Mouse (Mus musculus) liver, embryonic 15.5 days (tissue): Measurements from ENCODE around the gene H2al1h. TPM values are rescaled to one million over a fixed set of nuclear protein-coding genes. Genes with fewer than 3 reads are reported as not detected.
"Not testable (repeated sequence)": the region's sequence is repeated elsewhere in the genome, so short reads cannot be mapped to it uniquely, and the experiment has no call there.

ENCODE experiments used
- ATAC-seq: fragments of 200-750 bp; cut with Nextera tagmentation; 2 replicates; pipeline ENCODE4 v1.8.0; 2017; ENCODE audit warnings: moderate number of reproducible peaks, mild to moderate bottlenecking, moderate library complexity; ENCODE audit not compliant: insufficient read depth
- H3K27ac ChIP-seq: fragments of 300-500 bp; sonication (generic); replicated peaks from 2 replicates; pipeline ENCODE4 v1.5.1; 2015; ENCODE audit warnings: mild to moderate bottlenecking, inconsistent platforms
- H3K27me3 ChIP-seq: fragments of 300-500 bp; sonication (generic); 2 replicates; pipeline ENCODE4 v1.6.1; 2015; ENCODE audit warnings: mild to moderate bottlenecking, inconsistent platforms
- H3K36me3 ChIP-seq: fragments of 300-500 bp; sonication (generic); replicated peaks from 2 replicates; pipeline ENCODE4 v1.6.1; 2015; ENCODE audit warnings: moderate library complexity, mild to moderate bottlenecking, inconsistent platforms
- H3K4me1 ChIP-seq: fragments of 300-500 bp; sonication (generic); replicated peaks from 2 replicates; pipeline ENCODE4 v1.6.1; 2015; ENCODE audit warnings: inconsistent platforms
- H3K4me2 ChIP-seq: fragments of 300-500 bp; sonication (generic); 2 replicates; pipeline ENCODE4 v1.6.1; 2015; ENCODE audit warnings: moderate library complexity, mild to moderate bottlenecking, inconsistent platforms
- H3K4me3 ChIP-seq: fragments of 300-500 bp; sonication (generic); replicated peaks from 2 replicates; pipeline ENCODE4 v1.5.1; 2015; ENCODE audit warnings: mild to moderate bottlenecking, inconsistent platforms
- H3K9ac ChIP-seq: fragments of 300-500 bp; sonication (generic); 2 replicates; pipeline ENCODE4 v1.6.1; 2015; ENCODE audit warnings: moderate library complexity, mild to moderate bottlenecking, inconsistent platforms
- H3K9me3 ChIP-seq: fragments of 300-500 bp; sonication (generic); replicated peaks from 2 replicates; pipeline ENCODE4 v1.6.1; 2016; ENCODE audit warnings: inconsistent platforms
- WGBS: fragments of 180-500 bp; shearing (Covaris S2); methylation state at CpG from one replicate; pipeline ENCODE4 v1.1.7; 2015; ENCODE audit warnings: mixed read lengths; ENCODE audit not compliant: insufficient replicate concordance; 5-methylcytosine and 5-hydroxymethylcytosine counted together
- polyA plus RNA-seq: library from polyadenylated mRNA; unstranded; fragments of >200 nt; fragmentation: Nextera tagmentation; extraction: Ambion mirVana; gene quantifications from 2 replicates; pipeline ENCODE4 v1.2.1, GENCODE M21; 2015

H2al1h gene
- not detected in 2 replicates for polyA plus RNA-seq

GRCm38 (mm10) chrX:11321192-11321591 lies at the start of gene H2al1h:
H2al1h (plus strand) TSS chrX:11321492.
- not testable (repeated sequence) for H3K4me1 ChIP-seq, H3K4me3 ChIP-seq, H3K36me3 ChIP-seq, H3K9me3 ChIP-seq, H3K27me3 ChIP-seq, H3K27ac ChIP-seq, H3K4me2 ChIP-seq, H3K9ac ChIP-seq, ATAC-seq
- WGBS, result no CpG with 5 or more reads among the region's 6 CpGs

GRCm38 (mm10) chrX:11273190-11273589 lies 48.1 kb upstream of the H2al1h start:
- no peaks in the 10 kb centered on the region for H3K27me3 ChIP-seq
- no peaks in the 10 kb centered on the region for H3K36me3 ChIP-seq
- H3K9ac ChIP-seq, result no peak overlapping the region
- no peaks in the 10 kb centered on the region for H3K9me3 ChIP-seq
- no peak overlapping the region for H3K27ac ChIP-seq
- no peak overlapping the region for H3K4me3 ChIP-seq
- WGBS, result 50% methylated on average over 3 of the region's 3 CpGs
- no peak overlapping the region for H3K4me2 ChIP-seq
- no peaks in the 10 kb centered on the region for H3K4me1 ChIP-seq
- ATAC-seq, result no peak

GRCm38 (mm10) chrX:11277083-11277482 lies 44.2 kb upstream of the H2al1h start:
- no peaks in the 10 kb centered on the region for H3K36me3 ChIP-seq
- no peak overlapping the region for H3K4me2 ChIP-seq
- no peaks in the 10 kb centered on the region for H3K4me1 ChIP-seq
- H3K9ac ChIP-seq, result no peak overlapping the region
- H3K27me3 ChIP-seq, result no peaks in the 10 kb centered on the region
- H3K9me3 ChIP-seq, result no peaks in the 10 kb centered on the region
- ATAC-seq, result no peak
- 50% methylated on average over 6 of the region's 6 CpGs for WGBS
- H3K4me3 ChIP-seq, result no peak overlapping the region
- H3K27ac ChIP-seq, result no peak overlapping the region

GRCm38 (mm10) chrX:11280741-11281140 lies 40.6 kb upstream of the H2al1h start:
- no peaks in the 10 kb centered on the region for H3K4me1 ChIP-seq
- 35% methylated on average over 2 of the region's 2 CpGs for WGBS

GRCm38 (mm10) chrX:11288306-11288882 lies 32.9 kb upstream of the H2al1h start:
- Histone ChIP-seq H3K36me3 (no peaks in the 10 kb centered on the region), H3K9ac (no peak overlapping the region), H3K27me3 (no peaks in the 10 kb centered on the region), H3K4me2 (no peak overlapping the region), H3K4me1 (no peaks in the 10 kb centered on the region), H3K4me3 (no peak overlapping the region), H3K9me3 (no peaks in the 10 kb centered on the region), H3K27ac (no peak overlapping the region)
- no peak for ATAC-seq
- 51% methylated on average over 14 of the region's 14 CpGs for WGBS

More at GRCm38 (mm10) chrX:11280741-11281140, 40.6 kb upstream of the H2al1h start:
- Histone ChIP-seq H3K27ac (no peak overlapping the region), H3K4me2 (no peak overlapping the region), H3K4me3 (no peak overlapping the region), H3K9ac (no peak overlapping the region), H3K27me3 (no peaks in the 10 kb centered on the region), H3K9me3 (no peaks in the 10 kb centered on the region), H3K36me3 (no peaks in the 10 kb centered on the region)
- ATAC-seq, result no peak

- 35% methylated on average over 4 of the region's 4 CpGs for WGBS
- ATAC-seq, result no peak
Observed at GRCm38 (mm10) chrX:11289244-11289643, 32.0 kb upstream of the H2al1h start.

GRCm38 (mm10) chrX:11298957-11299356 lies 22.3 kb upstream of the H2al1h start, which contains the start of gene H2al1a:
H2al1a (plus strand) TSS chrX:11299257.
- H3K9me3 ChIP-seq, H3K9ac ChIP-seq, ATAC-seq, H3K27me3 ChIP-seq, H3K4me1 ChIP-seq, H3K27ac ChIP-seq, H3K4me3 ChIP-seq, H3K36me3 ChIP-seq, H3K4me2 ChIP-seq: not testable (repeated sequence)
- no CpG with 5 or more reads among the region's 3 CpGs for WGBS

More at GRCm38 (mm10) chrX:11289244-11289643, 32.0 kb upstream of the H2al1h start:
- no peaks in the 10 kb centered on the region for H3K9me3 ChIP-seq
- H3K4me1 ChIP-seq, result no peaks in the 10 kb centered on the region
- H3K36me3 ChIP-seq, result no peaks in the 10 kb centered on the region
- H3K27ac ChIP-seq, result no peak overlapping the region
- no peak overlapping the region for H3K9ac ChIP-seq
- no peaks in the 10 kb centered on the region for H3K27me3 ChIP-seq
- H3K4me3 ChIP-seq, result no peak overlapping the region
- no peak overlapping the region for H3K4me2 ChIP-seq

GRCm38 (mm10) chrX:11302132-11302531 lies 19.2 kb upstream of the H2al1h start, which contains the start of gene H2al1b:
H2al1b (plus strand) TSS chrX:11302432.
- not testable (repeated sequence) for H3K9ac ChIP-seq, H3K27me3 ChIP-seq, H3K27ac ChIP-seq, ATAC-seq, H3K9me3 ChIP-seq, H3K36me3 ChIP-seq, H3K4me2 ChIP-seq, H3K4me3 ChIP-seq, H3K4me1 ChIP-seq
- 77% methylated on average over 1 of the region's 3 CpGs for WGBS

- not testable (repeated sequence) for H3K9me3 ChIP-seq, H3K4me1 ChIP-seq, H3K27ac ChIP-seq, ATAC-seq, H3K36me3 ChIP-seq, H3K4me2 ChIP-seq, H3K9ac ChIP-seq, H3K27me3 ChIP-seq, H3K4me3 ChIP-seq
- WGBS, result 44% methylated on average over 1 of the region's 6 CpGs
Observed at GRCm38 (mm10) chrX:11305355-11305754, 15.9 kb upstream of the H2al1h start, which contains the start of gene H2al1c. H2al1c (plus strand) TSS chrX:11305655.

- not testable (repeated sequence) for H3K4me3 ChIP-seq, ATAC-seq, H3K9me3 ChIP-seq, H3K27me3 ChIP-seq, H3K4me2 ChIP-seq, H3K9ac ChIP-seq, H3K27ac ChIP-seq, H3K4me1 ChIP-seq, H3K36me3 ChIP-seq
- WGBS, result no CpG with 5 or more reads among the region's 6 CpGs
Observed at GRCm38 (mm10) chrX:11308524-11308923, 12.8 kb upstream of the H2al1h start, which contains the start of gene H2al1d. H2al1d (plus strand) TSS chrX:11308824.

GRCm38 (mm10) chrX:11311634-11312033 lies 9.7 kb upstream of the H2al1h start, which contains the start of gene H2al1e:
H2al1e (plus strand) TSS chrX:11311934.
- H3K4me2 ChIP-seq, H3K36me3 ChIP-seq, H3K9me3 ChIP-seq, H3K27ac ChIP-seq, H3K4me1 ChIP-seq, H3K9ac ChIP-seq, H3K27me3 ChIP-seq, H3K4me3 ChIP-seq, ATAC-seq: not testable (repeated sequence)
- no CpG with 5 or more reads among the region's 3 CpGs for WGBS

GRCm38 (mm10) chrX:11314858-11315257 lies 6.4 kb upstream of the H2al1h start, which contains the start of gene H2al1f:
H2al1f (plus strand) TSS chrX:11315158.
- ATAC-seq, H3K4me3 ChIP-seq, H3K4me2 ChIP-seq, H3K27me3 ChIP-seq, H3K9me3 ChIP-seq, H3K36me3 ChIP-seq, H3K9ac ChIP-seq, H3K27ac ChIP-seq, H3K4me1 ChIP-seq: not testable (repeated sequence)
- WGBS, result no CpG with 5 or more reads among the region's 6 CpGs
